In genomic region chr10:66813850-66814564, GRCm38 (mm10) we compare ENCODE assay signal across 8 mouse cellular contexts.
DNase-seq lines count a peak whose midpoint lies in the region; ATAC-seq and TF ChIP-seq lines count a peak whose summit lies in the region.

No protein-coding gene starts in this region.

- TF ChIP-seq CTCF in kidney, postnatal 0 days (IDR thresholded peaks at IDR 0.05; ENCODE audit: low read depth) = peak; percentile 64

- 12% methylated on average over 15 of the region's 15 CpGs for WGBS in forebrain, embryonic 13.5 days
- WGBS in kidney, postnatal 0 days = 12% methylated on average over 15 of the region's 15 CpGs
- 16% methylated on average over 15 of the region's 15 CpGs for WGBS in midbrain, embryonic 14.5 days

- H3K9me3 ChIP-seq in forebrain, embryonic 13.5 days (replicated peaks) = no peaks in the 10 kb centered on the region
- no peaks in the 10 kb centered on the region for H3K9me3 ChIP-seq in kidney, postnatal 0 days (replicated peaks; ENCODE audit: low read length)
- H3K9me3 ChIP-seq in midbrain, embryonic 14.5 days (ENCODE audit: control insufficient read depth, low read length) = no peaks in the 10 kb centered on the region

- no peaks in the 10 kb centered on the region for H3K27me3 ChIP-seq in forebrain, embryonic 13.5 days
- H3K27me3 ChIP-seq in kidney, postnatal 0 days (ENCODE audit: insufficient read depth, low read length) = no peaks in the 10 kb centered on the region
- H3K27me3 ChIP-seq in midbrain, embryonic 14.5 days (ENCODE audit: control insufficient read depth, insufficient read depth, low read length) = no peaks in the 10 kb centered on the region

- no peak overlapping the region for H3K9ac ChIP-seq in forebrain, embryonic 13.5 days
- no peak overlapping the region for H3K9ac ChIP-seq in kidney, postnatal 0 days (ENCODE audit: low read depth, low read length)
- no peak overlapping the region for H3K9ac ChIP-seq in midbrain, embryonic 14.5 days (replicated peaks; ENCODE audit: low read length)

- DNase-seq in thymus, postnatal 14 days = peak; percentile 9
- no peak for DNase-seq in thymus, postnatal 10 days (ENCODE audit: low spot score in 2 of 2)
- DNase-seq in kidney, postnatal 0 days (ENCODE audit: low spot score) = no peak
- no peak for DNase-seq in midbrain, embryonic 14.5 days
- no peak for DNase-seq in urinary bladder, postnatal 14 days (ENCODE audit: low spot score)
- no peak for DNase-seq in natural killer cell, adult 2 months (ENCODE audit: low spot score in 2 of 2)
- no peak for DNase-seq in spleen, adult 12 weeks (ENCODE audit: low spot score)

- no peaks in the 10 kb centered on the region for H3K36me3 ChIP-seq in forebrain, embryonic 13.5 days (ENCODE audit: poor library complexity, severe bottlenecking)
- no peaks in the 10 kb centered on the region for H3K36me3 ChIP-seq in kidney, postnatal 0 days (ENCODE audit: insufficient read depth, low read length)
- H3K36me3 ChIP-seq in midbrain, embryonic 14.5 days (ENCODE audit: control insufficient read depth, insufficient read depth, low read length) = no peaks in the 10 kb centered on the region

- no peak overlapping the region for H3K27ac ChIP-seq in forebrain, embryonic 13.5 days
- H3K27ac ChIP-seq in kidney, postnatal 0 days = no peak overlapping the region
- H3K27ac ChIP-seq in midbrain, embryonic 14.5 days (replicated peaks; ENCODE audit: low read depth, low read length) = no peak overlapping the region

- peak overlapping the region; percentile 49 for H3K4me2 ChIP-seq in forebrain, embryonic 13.5 days
- H3K4me2 ChIP-seq in kidney, postnatal 0 days (ENCODE audit: low read length) = peak overlapping the region; percentile 40
- H3K4me2 ChIP-seq in midbrain, embryonic 14.5 days (ENCODE audit: low read length) = no peak overlapping the region

- H3K4me1 ChIP-seq in forebrain, embryonic 13.5 days = peaks cover 4% of the 10 kb centered on the region; the same call in 1 of the 2 replicates
- H3K4me1 ChIP-seq in kidney, postnatal 0 days (replicated peaks; ENCODE audit: insufficient read depth, low read length) = 0 out of 2 replicates have a peak, but pooled peaks cover 6% of the 10 kb centered on the region
- no peaks in the 10 kb centered on the region for H3K4me1 ChIP-seq in midbrain, embryonic 14.5 days (ENCODE audit: control insufficient read depth, insufficient read depth, low read length)

- ATAC-seq in forebrain, embryonic 13.5 days = peak; percentile 41; the same call in 1 of the 2 replicates
- ATAC-seq in kidney, postnatal 0 days (replicated peaks; ENCODE audit: low FRiP score, low read depth) = peak; percentile 26
- ATAC-seq in midbrain, embryonic 14.5 days (ENCODE audit: low FRiP score, low TSS enrichment) = 0 out of 2 replicates have a peak, but pooled peaks have one; percentile 11

- H3K4me3 ChIP-seq in forebrain, embryonic 13.5 days = peak overlapping the region; percentile 19
- H3K4me3 ChIP-seq in kidney, postnatal 0 days (replicated peaks; ENCODE audit: low read depth, low read length) = no peak overlapping the region
- H3K4me3 ChIP-seq in midbrain, embryonic 14.5 days (replicated peaks; ENCODE audit: low read depth, low read length) = no peak overlapping the region
